Mouse (Mus musculus): Measurements from ENCODE around the gene Cebpa.

The Cebpa gene

DNA sequence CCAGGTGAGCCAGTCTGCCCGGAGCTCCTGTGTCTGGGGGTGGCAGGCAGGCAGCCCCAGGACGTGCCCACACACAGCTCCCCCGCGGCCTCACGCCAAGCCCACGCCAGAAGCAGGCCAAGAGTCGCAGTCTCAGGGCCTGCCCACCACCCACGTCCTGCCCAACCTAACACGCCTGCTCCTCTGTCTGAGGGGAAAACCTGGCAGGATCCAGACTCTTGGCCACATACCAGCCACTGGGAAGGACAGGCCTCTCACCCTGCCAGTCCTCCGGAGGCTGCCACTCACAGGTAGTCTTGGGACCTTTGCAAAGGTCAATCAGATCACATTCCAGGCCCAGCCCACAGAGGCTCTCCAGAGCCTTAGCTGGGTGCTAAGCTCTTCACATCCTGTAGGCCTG is 27.2 kb downstream of the Cebpa start:
- no peak for DNase-seq (ENCODE audit: low read depth, low spot score)

DNA sequence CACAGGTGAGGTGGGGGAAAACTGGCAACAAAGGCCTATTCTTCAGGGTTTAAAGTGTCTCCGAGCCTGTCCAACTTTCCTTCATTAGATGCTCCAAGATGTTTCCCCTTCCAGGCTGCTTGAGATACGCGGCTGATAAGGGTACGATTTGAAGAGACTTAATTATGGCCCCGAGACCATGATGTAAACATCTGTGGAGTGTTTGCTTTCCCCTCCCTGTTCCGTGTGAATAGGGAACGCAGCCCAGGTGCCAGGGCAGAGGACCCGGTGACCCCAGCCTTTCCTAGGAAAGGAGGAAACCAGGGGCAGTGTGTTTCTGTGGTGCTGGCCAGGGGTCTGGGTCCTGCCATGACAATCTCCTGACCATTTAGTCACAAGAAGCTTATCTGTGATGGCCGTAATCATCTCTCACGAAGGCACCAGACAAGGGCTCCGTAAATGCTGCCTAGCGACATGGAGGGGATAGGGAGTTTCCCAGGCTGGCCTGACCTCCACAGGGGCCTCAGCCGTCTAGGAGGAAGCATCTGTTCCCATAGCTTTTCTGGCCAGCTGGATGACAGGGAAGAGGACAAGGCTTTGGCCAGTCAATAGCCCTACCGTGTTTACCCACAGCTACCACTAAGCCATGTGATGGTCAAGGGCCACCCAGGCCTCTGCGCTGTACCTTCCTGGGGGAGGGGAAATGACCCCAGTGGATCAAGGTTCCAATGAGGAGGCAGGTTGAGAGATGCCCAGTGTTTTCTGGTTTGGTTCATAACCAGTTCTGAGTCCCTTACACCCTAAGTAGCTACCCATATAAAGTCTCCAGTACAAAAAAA is 30.7 kb downstream of the Cebpa start:
- no peak for DNase-seq (ENCODE audit: low read depth, low spot score)

DNA sequence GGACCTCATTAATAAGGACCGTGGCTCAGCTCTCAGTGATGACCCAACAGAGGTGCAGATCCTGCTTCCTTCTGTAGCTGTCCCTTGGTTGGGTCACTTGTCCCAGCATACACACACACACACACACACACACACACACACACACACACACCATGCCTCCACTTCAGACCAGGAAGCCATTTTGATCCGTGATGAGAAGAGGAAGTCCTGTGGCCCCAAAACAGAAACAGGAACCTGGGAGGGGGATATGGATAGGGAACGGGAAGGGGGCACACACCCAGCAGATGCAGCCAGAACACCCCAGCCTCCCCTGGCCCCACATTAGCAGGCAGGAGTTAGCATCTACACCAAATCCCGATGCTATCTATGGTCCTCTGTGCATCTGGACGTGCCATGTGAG is 31.8 kb downstream of the Cebpa start:
- no peak for DNase-seq (ENCODE audit: low read depth, low spot score)

DNA sequence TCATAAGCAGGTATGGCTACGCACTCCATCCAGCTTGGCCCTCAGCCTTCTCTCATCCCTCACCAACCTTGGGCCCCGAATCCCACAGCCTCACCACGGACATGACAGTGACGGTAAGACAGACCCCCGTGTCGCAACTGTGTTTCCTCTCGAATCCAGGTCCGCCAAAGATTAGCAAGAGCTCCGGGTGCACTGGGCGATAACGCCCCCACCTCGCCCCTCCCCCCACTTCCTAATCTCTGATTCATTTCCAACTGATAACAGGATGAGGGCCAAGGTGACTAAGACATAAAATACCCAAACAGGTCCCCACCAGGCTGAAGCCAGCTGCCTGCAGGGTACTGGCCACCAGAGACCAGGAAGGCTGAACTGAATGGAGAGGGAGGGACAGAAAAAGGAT is 35.4 kb downstream of the Cebpa start:
- no peak for DNase-seq (ENCODE audit: low read depth, low spot score)

DNA sequence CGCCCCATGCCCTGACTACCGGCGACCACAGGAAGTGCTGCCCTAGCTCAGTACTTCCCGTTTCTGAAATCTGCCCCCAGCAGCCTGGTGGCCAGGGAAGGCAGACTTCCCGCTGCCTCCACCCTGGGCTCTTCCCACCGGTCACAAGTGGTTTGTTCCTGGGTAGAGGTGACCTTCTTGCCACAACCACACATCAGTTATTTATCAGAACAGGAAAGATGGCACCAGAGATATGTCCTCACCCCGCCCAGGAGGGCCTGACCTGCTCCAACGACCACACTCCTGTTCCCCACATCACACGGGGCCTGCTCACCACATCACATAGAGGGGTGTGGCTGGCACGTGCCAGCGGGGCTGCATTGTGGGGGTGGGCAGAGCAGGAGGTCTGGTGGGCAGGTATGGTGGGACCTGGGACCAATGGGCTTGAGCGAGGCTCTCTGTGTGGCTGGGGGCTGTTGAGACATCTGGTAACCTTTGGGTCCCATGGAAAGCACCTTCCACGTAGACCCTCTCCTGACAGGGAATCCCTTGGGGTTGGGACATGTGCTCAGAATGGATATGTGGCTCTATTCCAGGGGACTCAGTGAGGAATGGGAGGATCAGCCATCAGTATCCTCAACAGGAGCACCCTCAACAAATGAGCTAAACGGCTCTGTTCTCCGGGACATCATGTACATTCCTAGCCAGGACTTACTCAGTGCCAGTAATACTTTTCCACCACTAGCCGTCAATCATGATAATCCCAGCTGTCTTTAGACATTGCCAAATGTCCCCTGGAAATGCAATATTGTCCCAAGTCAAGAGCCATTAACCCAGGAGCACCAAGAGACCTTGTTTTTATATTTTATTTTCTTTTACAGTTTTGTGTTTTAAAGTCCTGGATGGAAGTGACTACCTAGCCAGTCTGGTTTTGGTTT is 37.7 kb downstream of the Cebpa start:
- no peak for DNase-seq (ENCODE audit: low read depth, low spot score)

DNA sequence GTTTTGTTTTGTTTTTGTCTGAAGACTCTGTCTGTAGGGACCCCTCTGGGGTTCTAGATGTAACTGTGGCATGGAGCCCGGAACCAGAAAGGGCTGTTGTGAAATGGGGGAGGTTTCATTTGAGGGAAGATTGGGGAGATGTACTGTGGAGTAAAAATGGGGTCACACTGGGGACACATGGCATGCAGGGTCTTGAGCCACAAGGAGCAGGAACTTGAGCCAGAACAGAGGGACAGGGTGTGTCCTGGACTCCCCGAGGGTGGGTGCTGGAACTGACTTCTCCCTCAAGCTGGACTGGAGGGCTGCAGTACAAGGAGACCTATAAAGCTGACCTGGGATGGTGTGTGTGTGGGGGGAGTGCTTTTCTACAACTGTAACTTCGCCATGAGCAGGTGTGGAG is 38.4 kb downstream of the Cebpa start:
- DNase-seq (ENCODE audit: low read depth, low spot score), result no peak

DNA sequence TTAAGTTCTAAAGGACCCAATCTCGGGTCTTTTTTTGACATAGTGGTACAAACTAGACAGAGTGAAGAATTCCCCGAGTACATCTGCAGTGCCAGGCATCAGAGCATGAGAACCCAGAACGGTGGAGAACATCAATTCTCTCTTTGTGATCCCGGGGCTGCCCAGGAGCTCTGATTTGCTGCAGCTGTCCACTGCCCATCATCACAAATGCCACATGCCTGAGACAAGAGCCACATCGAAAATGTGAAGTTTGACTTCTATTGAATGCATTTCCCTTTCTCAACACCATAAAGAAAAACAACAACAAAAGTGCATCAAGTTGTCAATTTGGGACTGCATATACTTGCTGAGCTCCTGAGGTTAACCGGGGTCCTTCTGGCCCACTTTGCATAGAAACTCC is 43.4 kb downstream of the Cebpa start:
- DNase-seq (ENCODE audit: low read depth, low spot score), result no peak

DNA sequence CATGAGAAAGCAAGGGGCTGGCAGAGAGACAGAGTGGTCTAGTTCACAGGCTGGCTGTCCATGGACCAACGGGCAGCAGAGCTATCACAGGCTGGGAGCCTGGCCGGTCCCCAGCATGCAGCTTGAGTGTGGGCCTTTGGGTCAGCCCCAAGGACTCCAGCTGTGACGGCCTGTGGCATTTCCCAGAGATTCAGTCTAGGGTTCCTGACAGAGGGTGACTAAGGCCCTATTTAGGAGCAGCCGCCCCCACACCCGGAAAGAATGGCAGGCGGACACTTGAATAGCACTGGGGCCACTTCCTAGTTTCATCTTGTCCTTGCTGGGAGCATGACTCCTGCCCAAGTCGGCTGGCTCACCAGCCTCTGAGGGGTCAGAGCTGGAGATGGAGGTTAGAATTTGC is 44.5 kb downstream of the Cebpa start:
- no peak for DNase-seq (ENCODE audit: low read depth, low spot score)

DNA sequence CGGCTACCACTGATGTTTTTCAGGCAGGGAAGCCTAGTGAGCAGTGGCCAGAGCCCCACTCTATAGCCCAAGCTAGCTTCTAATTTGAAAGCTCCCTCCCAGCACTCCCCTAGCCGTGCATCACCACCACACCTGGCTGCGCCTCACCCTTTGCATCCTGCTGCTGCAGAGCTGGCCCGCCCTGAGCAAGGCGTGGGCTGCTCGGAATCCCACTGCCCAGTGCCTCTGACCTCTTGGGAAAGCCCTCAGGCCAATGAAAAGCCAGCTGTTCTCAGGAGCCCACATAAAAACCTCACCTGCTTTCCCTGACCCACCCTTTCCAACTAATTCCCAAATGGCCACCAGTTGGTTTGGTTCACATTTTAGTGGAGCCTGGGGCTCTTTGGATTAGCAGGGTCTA is 45.0 kb downstream of the Cebpa start:
- no peak for DNase-seq (ENCODE audit: low read depth, low spot score)

DNA sequence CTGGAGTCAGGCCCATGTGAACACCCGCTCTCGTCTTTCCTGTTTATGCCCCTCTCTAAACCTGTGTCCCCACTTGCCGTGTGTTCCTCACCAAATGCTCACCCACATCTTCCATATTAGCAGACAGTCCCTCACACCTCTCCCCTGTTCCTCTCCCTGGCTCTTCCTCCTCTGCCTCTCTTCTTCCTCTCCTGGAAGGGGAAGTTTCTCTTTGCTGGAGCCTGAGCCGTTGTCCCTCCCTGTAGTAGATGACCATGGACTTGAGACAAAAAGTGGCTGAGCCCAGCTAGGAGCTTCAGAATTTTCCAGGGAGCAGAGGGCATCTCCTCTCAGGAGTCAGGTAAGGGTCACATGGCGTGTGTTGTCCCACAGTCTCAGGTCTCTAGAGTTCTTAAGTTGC is 47.9 kb downstream of the Cebpa start:
- no peak for DNase-seq (ENCODE audit: low read depth, low spot score)

DNA sequence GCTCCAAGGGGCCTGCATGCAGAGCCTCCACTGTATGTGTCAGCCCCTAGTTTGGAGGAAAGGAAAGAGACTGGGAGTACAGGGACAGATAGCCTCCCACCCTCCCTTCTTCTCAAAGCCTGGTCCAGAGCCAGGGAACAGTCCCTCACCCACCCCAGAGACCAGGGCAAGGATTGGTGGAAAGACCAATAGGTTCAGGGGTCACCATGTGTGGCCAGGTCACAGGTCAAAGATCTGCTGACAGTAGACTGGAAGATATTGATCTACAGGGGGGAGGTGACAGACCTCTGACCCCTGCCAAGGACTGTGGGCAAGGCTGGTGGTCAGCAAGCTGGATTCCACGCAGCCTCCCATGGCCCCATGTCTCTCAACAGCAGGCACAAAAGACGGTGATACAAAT is 48.8 kb downstream of the Cebpa start:
- DNase-seq (ENCODE audit: low read depth, low spot score), result no peak

DNA sequence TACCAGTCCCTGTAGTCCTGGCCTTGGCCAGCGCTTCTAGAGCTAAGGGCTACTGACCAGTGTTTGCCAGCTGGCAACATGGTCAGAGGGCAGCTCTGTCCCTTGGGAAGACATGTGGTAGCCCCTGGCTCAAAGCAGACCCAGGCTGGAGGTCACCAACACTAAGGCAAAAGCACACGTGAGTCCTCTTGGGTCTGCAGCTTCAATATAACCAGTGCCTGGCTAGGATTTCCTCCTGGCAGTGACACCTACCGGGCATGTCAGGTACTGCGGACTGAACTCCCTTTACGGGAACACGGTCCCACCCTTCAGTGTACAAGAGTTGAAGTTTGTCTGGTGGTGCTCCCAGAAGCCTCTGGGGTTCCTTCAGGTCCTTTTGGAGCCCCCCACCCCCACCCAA is 50.2 kb downstream of the Cebpa start:
- DNase-seq (ENCODE audit: low read depth, low spot score), result peak; percentile 61

All from WW6 (cell line).